Comparison of ENCODE assay signal across 9 mouse cellular contexts in genomic region chr2:13523540-13524456, GRCm38 (mm10). TPM values are rescaled to one million over a fixed set of nuclear protein-coding genes. Genes with fewer than 3 reads are reported as not detected.
DNase-seq lines count a peak whose midpoint lies in the region; ATAC-seq lines count a peak whose summit lies in the region.
"Had no signal": no experiment of that assay in that cellular context is flagged by ENCODE, and none has a peak within 500 bp of the region (broad histone marks: within the 10 kb centered on the region; RNA-seq: fewer than 3 reads in every experiment).

No protein-coding gene starts in this region.

- DNase-seq in left cerebral cortex, adult 11 months (ENCODE audit: low spot score), result peak; percentile 23
- no peak for DNase-seq in left cerebral cortex, postnatal 4 days
- DNase-seq in forebrain, embryonic 10.5 days (ENCODE audit: extremely low spot score, low spot score), result no peak
- DNase-seq in kidney, postnatal 36 days, result peak; percentile 48 to 82
- peak; percentile 32 for DNase-seq in lung, postnatal 36 days
- DNase-seq in Muller cell, postnatal 12 days (ENCODE audit: inconsistent ontology term), result no peak
- no peak for DNase-seq in cerebellum, adult 9-10 months

- H3K27me3 ChIP-seq in forebrain, embryonic 10.5 days (ENCODE audit: poor library complexity, severe bottlenecking), result no peaks in the 10 kb centered on the region
- H3K27me3 ChIP-seq: heart, embryonic 15.5 days had no signal

- intact Hi-C loops in left cerebral cortex, postnatal 4 days (cut with DNase I), result no loop called here

- WGBS in forebrain, embryonic 10.5 days, result 78% methylated on average over 8 of the region's 8 CpGs

- H3K4me3 ChIP-seq in forebrain, embryonic 10.5 days, result no peak overlapping the region
- H3K4me3 ChIP-seq: heart, embryonic 15.5 days had no signal

- peaks cover 18% of the 10 kb centered on the region for H3K4me1 ChIP-seq in forebrain, embryonic 10.5 days

- H3K9me3 ChIP-seq in forebrain, embryonic 10.5 days, result no peaks in the 10 kb centered on the region
- H3K9me3 ChIP-seq: heart, embryonic 15.5 days had no signal

- ATAC-seq in megakaryocyte, adult 5-6 weeks (ENCODE audit: poor library complexity, severe bottlenecking), result no peak

- no peaks in the 10 kb centered on the region; the same call in 1 of the 2 replicates for H3K36me3 ChIP-seq in forebrain, embryonic 10.5 days (replicated peaks)

- H3K27ac ChIP-seq in forebrain, embryonic 10.5 days, result 0 out of 2 replicates have a peak overlapping the region, but pooled peaks have one; percentile 31
- H3K27ac ChIP-seq: heart, embryonic 15.5 days had no signal

RNA-seq across cellular contexts. Expression of gene Trdmt1, which starts 20.7 kb away (rescaled TPM):
- 1 to 10 TPM; 5.2 to 7.2 TPM for total RNA-seq in left cerebral cortex, postnatal 4 days (2021)
- 8.4 and 10.1 TPM in 2 replicates for polyA plus RNA-seq in forebrain, embryonic 10.5 days (2016; fragmentation: Nextera tagmentation; extraction: Ambion mirVana)
- 11.9 and 15.6 TPM in 2 replicates for total RNA-seq in megakaryocyte, adult 5-6 weeks (2015)
- total RNA-seq in megakaryocyte, adult 5-6 weeks (2017), result 16.5 and 21.9 TPM in 2 replicates

RNA-seq across cellular contexts. Expression of gene Cubn, which starts 32.2 kb away (rescaled TPM):
- total RNA-seq in left cerebral cortex, postnatal 4 days (2021), result under 1 TPM; 0.54 to 0.62 TPM
- 0.23 and 0.40 TPM in 2 replicates for polyA plus RNA-seq in forebrain, embryonic 10.5 days (2016; fragmentation: Nextera tagmentation; extraction: Ambion mirVana)
- total RNA-seq in megakaryocyte, adult 5-6 weeks (2015), result 0.02 TPM in 1 of 2 replicates, not detected in the other
- not detected in 2 replicates for total RNA-seq in megakaryocyte, adult 5-6 weeks (2017)

RNA-seq across cellular contexts. Expression of gene Vim, which starts 49.9 kb away (rescaled TPM):
- 100 to 1,000 TPM; 154 to 160 TPM for total RNA-seq in left cerebral cortex, postnatal 4 days (2021)
- 885 and 899 TPM in 2 replicates for polyA plus RNA-seq in forebrain, embryonic 10.5 days (2016; fragmentation: Nextera tagmentation; extraction: Ambion mirVana)
- total RNA-seq in megakaryocyte, adult 5-6 weeks (2015), result 3,013 and 3,476 TPM in 2 replicates
- 2,898 and 3,189 TPM in 2 replicates for total RNA-seq in megakaryocyte, adult 5-6 weeks (2017)

Comparison
In these comparisons a context has a peak if more than half of its experiments do, and no peak if none do; other contexts are left out.
1. DNase-seq: peak in left cerebral cortex, adult 11 months (single experiment), kidney, postnatal 36 days (2 of 2) and lung, postnatal 36 days (single experiment); none in left cerebral cortex, postnatal 4 days (single experiment), forebrain, embryonic 10.5 days (single experiment), Muller cell, postnatal 12 days (single experiment) and cerebellum, adult 9-10 months (single experiment).
2. RNA of gene Vim, which starts 49.9 kb away (total RNA-seq): 2,898 to 3,476 TPM in megakaryocyte, adult 5-6 weeks; 154 to 160 TPM in left cerebral cortex, postnatal 4 days; every median in the first group is over 10 times any median in the second.